8 mouse cellular contexts compared by ENCODE assay signal in genomic region chr4:123662914-123663687, GRCm38 (mm10). TPM values are rescaled to one million over a fixed set of nuclear protein-coding genes. Genes with fewer than 3 reads are reported as not detected.
DNase-seq lines count a peak whose midpoint lies in the region; ATAC-seq and TF ChIP-seq lines count a peak whose summit lies in the region.

No protein-coding gene starts in this region.

- no peak for TF ChIP-seq CTCF in gastrocnemius, adult 2 months (IDR thresholded peaks at IDR 0.05)
- TF ChIP-seq CTCF in MEL (IDR thresholded peaks at IDR 0.05 in 2 of 3, conservative IDR thresholded peaks at IDR 0.05 in 1 of 3; ENCODE audit: control insufficient read depth in 1 of 3, insufficient read depth in 1 of 3, low read depth in 2 of 3, low read length in 3 of 3, poor library complexity in 1 of 3, severe bottlenecking in 1 of 3) = no peak
- TF ChIP-seq CTCF in forebrain, postnatal 0 days (IDR thresholded peaks at IDR 0.05; ENCODE audit: low read depth) = no peak
- no peak for TF ChIP-seq CTCF in midbrain, postnatal 0 days (IDR thresholded peaks at IDR 0.05)

- H3K27me3 ChIP-seq in MEL (ENCODE audit: control insufficient read depth in 1 of 2, insufficient read depth in 2 of 2, low read length in 2 of 2) = no peaks in the 10 kb centered on the region
- no peaks in the 10 kb centered on the region for H3K27me3 ChIP-seq in forebrain, postnatal 0 days (ENCODE audit: insufficient read depth, low read length)
- no peaks in the 10 kb centered on the region for H3K27me3 ChIP-seq in midbrain, postnatal 0 days (ENCODE audit: insufficient read depth, low read length)

- 8% methylated on average over 15 of the region's 15 CpGs for WGBS in forebrain, postnatal 0 days
- WGBS in midbrain, postnatal 0 days = 9% methylated on average over 15 of the region's 15 CpGs

- no peak overlapping the region for H3K9ac ChIP-seq in MEL (ENCODE audit: control insufficient read depth, low read depth, low read length, poor library complexity, severe bottlenecking)
- peak overlapping the region; percentile 85 for H3K9ac ChIP-seq in forebrain, postnatal 0 days
- peak overlapping the region; percentile 91 for H3K9ac ChIP-seq in midbrain, postnatal 0 days (replicated peaks; ENCODE audit: low read length, poor library complexity, severe bottlenecking)

- intact Hi-C loops in gastrocnemius, adult 2 months (cut with DNase I) = no loop called here

- H3K36me3 ChIP-seq in MEL (ENCODE audit: control insufficient read depth in 1 of 2, insufficient read depth in 2 of 2, low read length in 2 of 2) = peaks cover 0 to 17% of the 10 kb centered on the region in 2 experiments; a peak in 2 of 4 replicates
- H3K36me3 ChIP-seq in forebrain, postnatal 0 days (ENCODE audit: insufficient read depth) = no peaks in the 10 kb centered on the region
- H3K36me3 ChIP-seq in midbrain, postnatal 0 days (ENCODE audit: insufficient read depth, low read length) = 0 out of 2 replicates have a peak, but pooled peaks cover 3% of the 10 kb centered on the region

- H3K9me3 ChIP-seq in MEL (replicated peaks; ENCODE audit: insufficient read depth, low read length) = no peaks in the 10 kb centered on the region
- no peaks in the 10 kb centered on the region for H3K9me3 ChIP-seq in forebrain, postnatal 0 days (ENCODE audit: low read length)
- H3K9me3 ChIP-seq in midbrain, postnatal 0 days (ENCODE audit: low read length) = no peaks in the 10 kb centered on the region

- H3K4me3 ChIP-seq in gastrocnemius, adult 2 months = peak overlapping the region; percentile 80
- H3K4me3 ChIP-seq in MEL (ENCODE audit: control insufficient read depth in 1 of 2, insufficient read depth in 1 of 2, low read depth in 2 of 2, low read length in 2 of 2) = peak overlapping the region; percentile 60 to 62; a peak in 3 of 4 replicates
- peak overlapping the region; percentile 64 for H3K4me3 ChIP-seq in forebrain, postnatal 0 days (ENCODE audit: low read depth, low read length)
- H3K4me3 ChIP-seq in midbrain, postnatal 0 days (ENCODE audit: low read depth, low read length) = peak overlapping the region; percentile 64

- peak overlapping the region; percentile 88 for H3K4me2 ChIP-seq in forebrain, postnatal 0 days (ENCODE audit: low read depth)
- H3K4me2 ChIP-seq in midbrain, postnatal 0 days (ENCODE audit: low read depth, low read length, poor library complexity, severe bottlenecking) = peak overlapping the region; percentile 90

- TF ChIP-seq RAD21 in MEL (IDR thresholded peaks at IDR 0.05; ENCODE audit: low read depth, low read length) = no peak

- H3K27ac ChIP-seq in gastrocnemius, adult 2 months = peak overlapping the region; percentile 90
- no peak overlapping the region for H3K27ac ChIP-seq in MEL (ENCODE audit: control insufficient read depth, low read depth, low read length)
- H3K27ac ChIP-seq in forebrain, postnatal 0 days (ENCODE audit: low read depth, low read length) = peak overlapping the region; percentile 94
- peak overlapping the region; percentile 96 for H3K27ac ChIP-seq in midbrain, postnatal 0 days (ENCODE audit: low read depth, low read length)

- no peaks in the 10 kb centered on the region for H3K79me2 ChIP-seq in MEL (ENCODE audit: control insufficient read depth, insufficient read depth, low read length, poor library complexity)

- no peak for TF ChIP-seq POLR2A in MEL (IDR thresholded peaks at IDR 0.05; ENCODE audit: control insufficient read depth in 1 of 2, insufficient read depth in 1 of 2, low read depth in 1 of 2, low read length in 2 of 2, poor library complexity in 1 of 2)

- no peak for TF ChIP-seq EP300 in MEL (IDR thresholded peaks at IDR 0.05; ENCODE audit: low read depth in 1 of 2, low read length in 2 of 2)

- no peak for DNase-seq in gastrocnemius, adult 2 months
- DNase-seq in gastrocnemius, postnatal 25 days = no peak
- peak; percentile 39 for DNase-seq in MEL (ENCODE audit: low read depth, low spot score)
- no peak for DNase-seq in forebrain, postnatal 0 days
- peak; percentile 42 to 55 for DNase-seq in kidney, postnatal 25 days
- DNase-seq in midbrain, postnatal 0 days (ENCODE audit: low spot score) = no peak
- DNase-seq in Muller cell, postnatal 12 days (ENCODE audit: inconsistent ontology term) = no peak
- no peak for DNase-seq in right cerebral cortex, postnatal 4 days

- ATAC-seq in forebrain, postnatal 0 days = no peak
- no peak for ATAC-seq in midbrain, postnatal 0 days (ENCODE audit: low FRiP score)

- H3K4me1 ChIP-seq in MEL (ENCODE audit: control insufficient read depth in 1 of 2, insufficient read depth in 2 of 2, low read length in 2 of 2) = peaks cover 3 to 17% of the 10 kb centered on the region in 2 experiments; a peak in 3 of 4 replicates
- H3K4me1 ChIP-seq in forebrain, postnatal 0 days (ENCODE audit: insufficient read depth) = peaks cover 15% of the 10 kb centered on the region; the same call in 1 of the 2 replicates
- H3K4me1 ChIP-seq in midbrain, postnatal 0 days (ENCODE audit: insufficient read depth, low read length) = peaks cover 15% of the 10 kb centered on the region

TF ChIP-seq in MEL, 35 proteins besides CTCF, POLR2A, EP300 and RAD21:
- TF ChIP-seq NRF1 (IDR thresholded peaks at IDR 0.05; ENCODE audit: insufficient read depth, low read depth, low read length, poor library complexity, severe bottlenecking) = no peak
- no peak for TF ChIP-seq GATA1 (IDR thresholded peaks at IDR 0.05; ENCODE audit: low read depth, low read length)

RNA-seq across cellular contexts. Expression of gene Macf1, which starts 21.1 kb away (rescaled TPM):
- total RNA-seq in gastrocnemius, adult 2 months (2021) = 10 to 100 TPM; 48.4 to 66.4 TPM
- 10 to 100 TPM; 55.6 to 75.8 TPM for total RNA-seq in gastrocnemius, postnatal 25 days (2021)
- total RNA-seq in MEL (2012; rRNA removed) = 60.8 and 64.6 TPM in 2 replicates
- 10 to 100 TPM; 18.5 to 71.4 TPM for polyA plus RNA-seq in MEL (2012; ENCODE audit: insufficient read depth in 1 of 2, insufficient read length in 2 of 2, low read depth in 1 of 2, low replicate concordance in 2 of 2, missing spikeins in 1 of 2)
- total RNA-seq in forebrain, postnatal 0 days (2014; rRNA removed) = 278 and 345 TPM in 2 replicates
- 42.9 and 58.2 TPM in 2 replicates for polyA plus RNA-seq in forebrain, postnatal 0 days (2015; fragmentation: Nextera tagmentation; extraction: Ambion mirVana)
- 338 and 390 TPM in 2 replicates for total RNA-seq in midbrain, postnatal 0 days (2014; rRNA removed)
- 59.7 and 73.3 TPM in 2 replicates for polyA plus RNA-seq in midbrain, postnatal 0 days (2015; fragmentation: Nextera tagmentation; extraction: Ambion mirVana)

RNA-seq across cellular contexts. Expression of gene Ndufs5, which starts 54.9 kb away (rescaled TPM):
- total RNA-seq in gastrocnemius, adult 2 months (2021) = 100 to 1,000 TPM; 242 to 305 TPM
- total RNA-seq in gastrocnemius, postnatal 25 days (2021) = 100 to 1,000 TPM; 261 to 271 TPM
- 230 and 252 TPM in 2 replicates for total RNA-seq in MEL (2012; rRNA removed)
- 100 to 1,000 TPM in 1 of 2 experiments, not detected in 1; 155 TPM for polyA plus RNA-seq in MEL (2012; ENCODE audit: insufficient read depth in 1 of 2, insufficient read length in 2 of 2, low read depth in 1 of 2, low replicate concordance in 2 of 2, missing spikeins in 1 of 2)
- 161 and 279 TPM in 2 replicates for total RNA-seq in forebrain, postnatal 0 days (2014; rRNA removed)
- polyA plus RNA-seq in forebrain, postnatal 0 days (2015; fragmentation: Nextera tagmentation; extraction: Ambion mirVana) = 536 and 634 TPM in 2 replicates
- 141 and 145 TPM in 2 replicates for total RNA-seq in midbrain, postnatal 0 days (2014; rRNA removed)
- polyA plus RNA-seq in midbrain, postnatal 0 days (2015; fragmentation: Nextera tagmentation; extraction: Ambion mirVana) = 588 and 616 TPM in 2 replicates

Comparison
In these comparisons a context has a peak if more than half of its experiments do, and no peak if none do; other contexts are left out.
1. DNase-seq: peak in MEL (single experiment) and kidney, postnatal 25 days (2 of 2); none in gastrocnemius, adult 2 months (single experiment), gastrocnemius, postnatal 25 days (single experiment), forebrain, postnatal 0 days (single experiment), midbrain, postnatal 0 days (single experiment), Muller cell, postnatal 12 days (single experiment) and right cerebral cortex, postnatal 4 days (single experiment).
2. Peak in every context shown above with its lines, with median percentiles within 50 percentile points of each other: H3K4me3 ChIP-seq.